Mouse (Mus musculus): ENCODE measurements around the gene Fuca1. TPM values are rescaled to one million over a fixed set of nuclear protein-coding genes. Genes with fewer than 3 reads are reported as not detected.
"Not testable (repeated sequence)": the region's sequence is repeated elsewhere in the genome, so short reads cannot be mapped to it uniquely, and the experiment has no call there.

Fuca1 gene
- polyA plus RNA-seq, 1 experiment: 19.9 TPM

GRCm38 (mm10) chr4:135968271-135968869 is 47.8 kb downstream of the Fuca1 start:
- peaks cover 60% of the 10 kb centered on the region for H3K36me3 ChIP-seq (replicated peaks; ENCODE audit: low read length)
- peaks cover 70% of the 10 kb centered on the region for H3K4me1 ChIP-seq
- H3K27me3 ChIP-seq (replicated peaks): no peaks in the 10 kb centered on the region
- TF ChIP-seq GATA1 (IDR thresholded peaks at IDR 0.05; ENCODE audit: borderline replicate concordance, low read length): no peak
- TF ChIP-seq FLI1 (IDR thresholded peaks at IDR 0.05; ENCODE audit: low read length): no peak
- H3K4me3 ChIP-seq (replicated peaks): no peak overlapping the region
- no peaks in the 10 kb centered on the region for H3K9me3 ChIP-seq

- Histone ChIP-seq H3K4me1 (peaks cover 74% of the 10 kb centered on the region), H3K4me3 (replicated peaks) (no peak overlapping the region), H3K36me3 (replicated peaks; ENCODE audit: low read length) (peaks cover 67% of the 10 kb centered on the region), H3K9me3 (no peaks in the 10 kb centered on the region), H3K27me3 (replicated peaks) (no peaks in the 10 kb centered on the region)
- no peak for TF ChIP-seq FLI1 (IDR thresholded peaks at IDR 0.05; ENCODE audit: low read length)
- no peak for TF ChIP-seq GATA1 (IDR thresholded peaks at IDR 0.05; ENCODE audit: borderline replicate concordance, low read length)
Measured at GRCm38 (mm10) chr4:135969070-135969750, 48.7 kb downstream of the Fuca1 start.

GRCm38 (mm10) chr4:135970585-135970984 is 50.0 kb downstream of the Fuca1 start:
- Histone ChIP-seq H3K36me3 (replicated peaks; ENCODE audit: low read length) (peaks cover 74% of the 10 kb centered on the region), H3K4me3 (replicated peaks) (no peak overlapping the region), H3K27me3 (replicated peaks) (no peaks in the 10 kb centered on the region), H3K4me1 (peaks cover 68% of the 10 kb centered on the region), H3K9me3 (no peaks in the 10 kb centered on the region)
- TF ChIP-seq GATA1 (IDR thresholded peaks at IDR 0.05; ENCODE audit: borderline replicate concordance, low read length) (no peak), FLI1 (IDR thresholded peaks at IDR 0.05; ENCODE audit: low read length) (no peak)

DNA sequence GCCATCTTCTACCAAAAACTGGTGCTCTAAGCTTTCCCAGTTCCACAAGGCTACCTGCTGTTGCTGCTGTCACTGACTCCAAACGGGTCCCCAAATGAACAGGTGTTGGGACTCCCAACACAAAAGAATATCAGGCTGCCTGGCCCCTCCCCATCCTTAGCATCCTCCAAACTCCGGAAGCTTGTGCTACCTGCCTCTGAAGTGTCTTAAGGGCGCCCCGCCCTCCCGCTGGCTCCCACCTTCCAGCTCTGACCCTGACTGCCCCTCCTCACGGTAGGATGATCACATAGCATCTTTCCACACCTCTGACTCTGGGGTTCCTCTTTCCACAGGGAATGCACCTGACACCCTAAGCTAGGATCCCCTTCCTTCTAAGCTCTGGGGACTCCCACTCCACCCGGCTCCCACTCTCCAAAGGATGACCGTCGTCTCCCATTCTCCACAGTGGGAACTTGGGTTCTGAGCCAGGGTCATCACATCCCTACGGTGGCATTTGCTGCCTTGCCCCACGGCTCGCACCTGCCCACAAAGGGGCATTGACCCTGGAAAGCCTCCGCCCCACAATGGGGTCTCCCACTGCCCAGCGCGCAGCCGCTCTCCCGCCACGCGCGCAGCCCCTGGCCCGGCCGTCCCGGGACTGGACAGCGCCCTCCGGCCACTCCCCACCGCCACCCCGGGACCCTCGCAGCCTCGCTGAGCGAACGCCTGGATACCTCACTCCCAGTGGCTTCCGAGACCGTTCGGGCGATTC is 51.4 kb downstream of the Fuca1 start:
- Histone ChIP-seq H3K27me3 (replicated peaks) (no peaks in the 10 kb centered on the region), H3K4me3 (replicated peaks) (peak overlapping the region; percentile 93), H3K4me1 (peaks cover 71% of the 10 kb centered on the region), H3K36me3 (replicated peaks; ENCODE audit: low read length) (peaks cover 74% of the 10 kb centered on the region), H3K9me3 (no peaks in the 10 kb centered on the region)
- no peak for TF ChIP-seq GATA1 (IDR thresholded peaks at IDR 0.05; ENCODE audit: borderline replicate concordance, low read length)
- TF ChIP-seq FLI1 (IDR thresholded peaks at IDR 0.05; ENCODE audit: low read length): no peak

- no peak for TF ChIP-seq GATA1 (IDR thresholded peaks at IDR 0.05; ENCODE audit: borderline replicate concordance, low read length)
- TF ChIP-seq FLI1 (IDR thresholded peaks at IDR 0.05; ENCODE audit: low read length): peak; percentile 24; the same call in 1 of the 2 replicates
- Histone ChIP-seq H3K27me3 (replicated peaks) (no peaks in the 10 kb centered on the region), H3K4me3 (replicated peaks) (peak within 1 kb of the TSS; percentile 93), H3K36me3 (replicated peaks; ENCODE audit: low read length) (peaks cover 73% of the 10 kb centered on the region), H3K4me1 (peaks cover 75% of the 10 kb centered on the region), H3K9me3 (no peaks in the 10 kb centered on the region)
Measured at GRCm38 (mm10) chr4:135972556-135972906, 52.0 kb downstream of the Fuca1 start, which contains the start of gene Lypla2. Lypla2 (minus strand) TSS chr4:135972626.

DNA sequence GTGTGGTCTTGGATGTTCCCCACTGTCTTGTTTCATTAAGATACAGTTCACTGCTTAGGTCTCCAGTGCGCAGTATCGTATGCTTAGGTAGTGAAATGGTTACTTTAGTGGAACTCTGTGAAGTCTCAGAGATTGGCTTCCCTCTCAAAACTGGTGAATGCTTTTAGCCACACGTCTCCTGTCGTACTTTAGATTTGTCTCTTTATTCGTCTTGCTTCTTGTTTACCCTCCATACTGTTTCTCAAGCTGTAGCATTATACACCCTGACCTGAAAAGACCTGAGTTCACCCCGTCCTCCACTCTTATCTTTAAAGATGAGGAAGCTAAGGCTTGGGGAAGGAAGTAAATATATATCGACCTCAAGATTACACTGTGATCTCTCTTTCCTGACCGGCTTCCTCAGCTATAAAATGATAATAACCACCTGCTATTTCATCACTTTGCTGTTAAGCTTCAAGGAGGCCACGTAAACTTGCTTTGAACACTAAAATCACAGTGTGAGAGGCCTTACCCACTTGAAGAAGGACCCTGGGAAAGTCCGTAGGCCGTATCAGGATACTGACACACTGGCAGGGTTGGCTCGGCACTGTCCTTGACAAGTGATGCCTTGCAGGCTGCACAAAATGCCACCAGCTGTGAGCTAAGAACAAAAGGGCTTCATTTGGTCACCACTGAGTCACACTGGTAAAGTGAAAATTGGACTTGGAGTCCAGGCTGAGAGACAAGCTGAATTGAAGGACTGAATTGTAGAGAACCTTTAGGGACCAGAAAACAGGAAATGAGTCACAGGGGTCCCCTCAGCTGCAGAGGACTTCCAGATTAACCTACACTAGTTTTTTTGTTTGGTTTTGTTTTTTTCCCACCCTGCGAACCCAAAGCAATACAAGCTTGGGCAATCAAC is 52.6 kb downstream of the Fuca1 start:
- H3K4me3 ChIP-seq (replicated peaks): peak overlapping the region; percentile 93
- no peaks in the 10 kb centered on the region for H3K27me3 ChIP-seq (replicated peaks)
- peaks cover 75% of the 10 kb centered on the region for H3K4me1 ChIP-seq
- TF ChIP-seq FLI1 (IDR thresholded peaks at IDR 0.05; ENCODE audit: low read length): no peak
- no peak for TF ChIP-seq GATA1 (IDR thresholded peaks at IDR 0.05; ENCODE audit: borderline replicate concordance, low read length)
- peaks cover 69% of the 10 kb centered on the region for H3K36me3 ChIP-seq (replicated peaks; ENCODE audit: low read length)
- no peaks in the 10 kb centered on the region for H3K9me3 ChIP-seq

- peaks cover 62% of the 10 kb centered on the region for H3K36me3 ChIP-seq (replicated peaks; ENCODE audit: low read length)
- H3K27me3 ChIP-seq (replicated peaks): no peaks in the 10 kb centered on the region
Measured at GRCm38 (mm10) chr4:135976146-135976545, 55.6 kb downstream of the Fuca1 start.

DNA sequence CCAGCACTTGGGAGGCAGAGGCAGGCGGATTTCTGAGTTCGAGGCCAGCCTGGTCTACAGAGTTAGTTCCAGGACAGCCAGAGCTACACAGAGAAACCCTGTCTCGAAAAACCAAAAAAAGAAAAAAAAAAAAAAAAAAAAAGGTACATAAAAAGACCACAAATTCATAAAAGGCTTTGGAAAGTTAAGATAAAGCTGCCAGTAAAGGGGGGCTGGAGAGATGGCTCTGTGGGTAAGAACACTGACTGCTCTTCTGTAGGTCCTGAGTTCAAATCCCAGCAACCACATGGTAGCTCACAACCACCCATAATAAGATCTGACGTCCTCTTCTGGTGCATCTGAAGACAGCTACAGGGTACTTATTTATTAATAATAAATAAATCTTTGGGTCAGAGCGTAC is 59.7 kb downstream of the Fuca1 start:
- H3K36me3 ChIP-seq (replicated peaks; ENCODE audit: low read length): peaks cover 79% of the 10 kb centered on the region
- not testable (repeated sequence) for H3K27me3 ChIP-seq (replicated peaks); H3K4me3 ChIP-seq (replicated peaks); H3K9me3 ChIP-seq
- peaks cover 51% of the 10 kb centered on the region for H3K4me1 ChIP-seq

More at GRCm38 (mm10) chr4:135976146-135976545, 55.6 kb downstream of the Fuca1 start:
- no peak overlapping the region for H3K4me3 ChIP-seq (replicated peaks)
- no peak for TF ChIP-seq GATA1 (IDR thresholded peaks at IDR 0.05; ENCODE audit: borderline replicate concordance, low read length)
- no peak for TF ChIP-seq FLI1 (IDR thresholded peaks at IDR 0.05; ENCODE audit: low read length)
- H3K4me1 ChIP-seq: peaks cover 59% of the 10 kb centered on the region
- no peaks in the 10 kb centered on the region for H3K9me3 ChIP-seq

DNA sequence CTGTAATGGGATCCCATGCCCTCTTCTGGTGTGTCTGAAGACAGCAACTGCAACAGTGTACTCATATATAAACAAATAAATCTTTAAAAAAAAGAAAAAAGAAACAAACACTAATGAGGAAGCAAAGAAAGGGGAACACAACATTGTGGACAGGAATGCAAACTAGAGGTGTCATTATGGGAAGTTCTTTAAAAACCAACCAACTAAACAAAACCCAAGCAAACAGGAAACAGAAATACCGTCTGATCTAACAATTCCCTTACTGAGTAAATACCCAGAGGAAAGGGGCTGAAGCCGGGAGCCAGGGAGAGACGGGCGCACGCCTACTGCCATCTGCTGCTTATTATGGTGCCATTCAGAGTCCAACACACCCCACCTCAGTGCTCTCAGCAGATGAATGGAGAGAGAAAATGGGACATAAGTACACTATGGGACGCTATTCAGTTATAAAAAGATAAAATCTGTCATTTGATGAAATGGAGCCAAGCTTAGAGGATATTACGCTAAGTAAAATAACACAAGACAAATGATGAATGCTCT is 61.1 kb downstream of the Fuca1 start:
- peaks cover 52% of the 10 kb centered on the region for H3K4me1 ChIP-seq
- no peak for TF ChIP-seq FLI1 (IDR thresholded peaks at IDR 0.05; ENCODE audit: low read length)
- no peak for TF ChIP-seq GATA1 (IDR thresholded peaks at IDR 0.05; ENCODE audit: borderline replicate concordance, low read length)
- no peak overlapping the region for H3K4me3 ChIP-seq (replicated peaks)
- peaks cover 71% of the 10 kb centered on the region for H3K36me3 ChIP-seq (replicated peaks; ENCODE audit: low read length)
- H3K27me3 ChIP-seq (replicated peaks): no peaks in the 10 kb centered on the region
- no peaks in the 10 kb centered on the region for H3K9me3 ChIP-seq

Data from megakaryocyte, embryonic 14.5 days (primary cell).